Mouse (Mus musculus) ES-Bruce4 (cell line): ENCODE data around the gene Foxp1.

Experiments used
- CTCF ChIP-seq: IDR thresholded peaks from one replicate; pipeline ENCODE4 v1.8.1; 2011; ENCODE audit warnings: low read depth, low read length
- POLR2A ChIP-seq: IDR thresholded peaks from one replicate; pipeline ENCODE4 v1.8.1; 2011; ENCODE audit warnings: low read length; ENCODE audit not compliant: insufficient read depth

DNA sequence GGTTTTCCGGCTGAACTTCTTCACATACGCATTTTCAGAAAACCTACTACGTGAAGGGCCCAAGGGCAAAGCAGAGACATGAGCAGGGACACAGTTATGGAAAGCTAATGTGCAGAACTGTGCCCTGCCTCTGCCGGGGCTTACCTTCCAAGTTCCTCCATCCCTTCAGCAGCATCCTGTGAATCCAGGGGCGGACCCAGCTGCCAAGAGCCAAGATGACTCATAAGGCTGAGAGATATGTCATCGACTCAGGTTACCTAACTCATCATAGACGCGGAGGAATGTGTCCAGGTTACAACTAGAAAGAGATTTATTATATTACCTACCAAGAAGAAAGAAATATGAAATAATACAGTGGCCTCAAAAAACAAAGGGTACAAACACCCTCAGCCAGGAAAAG lies 56.2 kb downstream of the Foxp1 start:
- TF ChIP-seq POLR2A = no peak
- no peak for TF ChIP-seq CTCF
